Mouse (Mus musculus) spleen, postnatal 4 days (tissue): ENCODE data around the gene Tex33.
"Not testable (repeated sequence)": the region's sequence is repeated elsewhere in the genome, so short reads cannot be mapped to it uniquely, and the experiment has no call there.

Source experiments
- DNase-seq, 2 experiments: peaks; one replicate each; pipeline ENCODE4 v3.0.0; 2022; ENCODE audit warnings: low spot score in 2 of 2

Tex33 gene

DNA sequence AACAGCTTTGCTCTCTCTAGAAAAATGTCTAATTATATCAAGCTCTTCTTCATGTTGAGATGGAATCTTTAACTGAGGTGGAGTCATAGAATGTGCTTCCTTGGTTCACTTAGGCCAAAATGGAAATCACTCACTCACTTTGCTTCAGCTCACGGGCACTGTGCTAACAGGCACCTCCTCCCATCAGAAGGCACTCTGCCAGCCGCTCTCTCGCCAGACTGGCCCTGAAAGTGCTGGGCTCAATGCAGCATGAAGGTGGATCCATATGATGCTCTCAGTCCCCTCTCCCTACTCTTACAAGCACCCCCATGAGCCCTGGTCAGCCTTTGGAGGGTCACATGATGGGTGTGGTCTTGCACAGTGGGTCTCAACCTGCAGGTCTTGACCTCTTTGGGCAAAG is 21.5 kb downstream of the Tex33 start:
- DNase-seq, result no peak

DNA sequence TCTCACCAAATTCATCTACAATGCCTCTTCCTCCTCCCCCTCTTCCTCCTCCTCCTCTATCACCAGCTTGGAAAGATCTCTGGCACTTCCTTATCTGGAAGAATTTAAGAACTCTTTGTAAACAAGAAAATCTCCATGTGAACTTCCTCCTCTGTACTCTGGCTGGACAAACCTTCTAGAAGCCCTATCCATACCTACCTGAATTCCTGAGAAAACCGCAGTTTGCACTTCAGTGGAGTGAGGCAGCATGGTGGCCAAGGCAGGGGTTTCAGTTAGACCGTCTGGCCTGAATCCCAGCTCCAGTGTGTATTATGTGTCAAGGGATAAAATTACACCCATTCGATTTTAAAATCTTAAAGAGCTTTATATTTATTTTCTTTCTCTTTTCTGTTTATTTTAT is 22.9 kb downstream of the Tex33 start:
- DNase-seq, result no peak

DNA sequence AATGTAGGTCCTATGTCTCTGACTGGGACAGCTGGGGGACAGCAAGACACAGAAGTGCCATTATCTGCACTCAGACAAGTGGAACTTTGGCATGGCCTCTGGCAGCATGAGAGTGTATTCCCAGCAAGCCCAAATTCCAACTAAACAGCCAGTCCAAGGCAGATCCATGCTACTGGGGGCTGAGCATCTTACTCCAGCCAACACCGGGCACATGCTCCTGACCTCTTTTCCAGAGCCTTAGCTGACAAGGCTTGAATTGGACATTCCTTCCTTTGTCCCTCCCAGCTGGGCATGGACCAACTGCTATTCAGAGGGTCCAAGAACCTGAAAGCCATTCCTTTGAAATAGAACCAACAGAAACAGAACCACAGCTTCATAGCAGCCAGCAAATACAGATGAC is 26.1 kb downstream of the Tex33 start:
- DNase-seq, result no peak

DNA sequence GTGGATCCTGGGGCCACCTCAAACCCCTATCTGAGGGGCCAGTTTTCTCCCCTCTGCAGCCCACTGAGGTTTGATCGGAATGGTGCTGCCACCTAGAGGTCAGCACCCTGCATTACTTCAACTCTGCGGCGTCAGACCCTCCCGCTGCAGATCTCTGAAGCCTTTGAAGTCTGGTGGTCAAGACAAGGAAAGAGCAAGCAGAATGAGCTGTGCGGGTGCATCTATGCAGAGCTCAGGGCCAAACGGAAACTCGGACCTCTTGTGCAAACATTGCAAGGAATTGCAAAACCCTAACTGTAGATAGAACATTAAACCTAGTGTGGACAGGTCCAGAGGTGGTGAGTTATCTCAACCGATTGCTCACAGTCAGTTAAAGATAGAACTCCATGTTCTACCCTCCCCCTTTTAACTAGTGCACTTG is 26.8 kb downstream of the Tex33 start:
- DNase-seq, result peak; percentile 39 to 81

DNA sequence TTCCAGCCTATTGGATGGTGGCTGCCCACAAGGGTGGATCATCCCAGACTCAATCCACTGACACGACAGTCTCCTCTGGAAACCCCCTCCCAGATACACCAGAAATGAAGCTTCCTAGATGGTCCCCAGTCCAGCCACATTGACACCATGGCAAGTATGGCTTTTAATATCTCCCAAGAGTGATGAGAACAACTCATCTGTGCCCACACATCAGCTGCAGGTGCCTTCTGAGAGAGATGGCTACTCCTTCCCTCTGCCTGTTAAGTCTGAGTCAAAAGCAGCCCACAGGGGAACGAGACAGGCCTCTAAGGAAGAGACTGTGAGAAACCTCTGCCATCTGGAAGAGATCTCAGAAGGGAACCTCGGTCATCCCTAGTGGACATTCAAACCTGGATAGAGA is 27.9 kb downstream of the Tex33 start:
- DNase-seq, result no peak

DNA sequence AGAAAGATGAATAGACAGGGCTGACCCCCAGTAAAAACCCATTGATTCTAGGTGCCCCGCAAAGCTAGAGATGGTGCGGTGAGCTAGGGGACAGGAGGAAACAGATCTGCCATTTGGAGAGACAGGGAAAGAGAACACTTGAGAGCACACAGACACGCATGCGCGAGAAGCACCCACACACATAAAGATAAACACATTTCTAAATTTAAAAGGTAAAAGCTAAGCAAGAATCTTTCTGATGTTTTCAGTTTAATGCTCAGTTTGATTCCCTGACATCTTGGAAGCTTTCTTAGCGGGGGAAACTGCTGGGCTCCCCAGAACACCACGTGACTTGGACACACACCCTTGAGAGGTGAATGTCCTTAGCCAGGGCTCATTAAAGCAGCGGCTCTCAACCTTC is 28.8 kb downstream of the Tex33 start:
- no peak for DNase-seq

DNA sequence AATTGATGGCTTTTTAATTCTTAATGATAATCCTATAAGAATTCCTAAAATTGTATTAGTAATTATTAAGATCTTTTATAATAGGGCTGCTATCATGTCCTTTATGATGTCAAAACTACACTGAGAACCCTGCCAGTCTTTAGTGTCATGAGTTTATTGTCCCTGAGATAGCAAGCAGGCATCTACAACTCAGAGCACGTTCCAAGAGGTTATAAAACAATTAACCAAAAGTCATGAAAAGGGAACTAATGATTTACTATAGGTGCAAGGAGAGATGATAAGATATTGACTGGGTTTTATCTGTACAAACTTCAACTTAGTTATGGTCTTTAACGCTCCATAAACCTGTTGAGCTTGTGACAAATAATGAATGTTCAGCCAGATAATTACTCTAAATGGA is 29.8 kb downstream of the Tex33 start:
- no peak for DNase-seq

DNA sequence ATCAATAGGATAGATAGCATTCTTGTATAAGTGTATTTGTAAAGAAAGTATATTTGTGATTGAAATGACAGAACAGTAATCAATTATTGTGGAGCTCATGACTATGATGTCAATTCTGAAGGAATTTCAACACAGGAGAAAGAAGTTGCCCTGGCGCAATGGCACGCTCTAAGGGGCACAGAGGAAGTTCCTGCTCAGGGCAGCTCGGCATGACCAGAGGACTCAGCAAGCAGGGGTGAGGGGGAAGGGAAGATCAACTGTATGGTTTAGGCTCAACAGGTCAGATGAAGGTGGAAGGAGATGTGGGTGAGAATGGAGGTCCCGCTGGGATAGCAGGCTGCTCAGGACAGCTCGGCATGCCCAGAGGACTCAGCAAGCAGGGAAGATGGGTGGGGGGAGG is 40.2 kb downstream of the Tex33 start:
- DNase-seq, result no peak

DNA sequence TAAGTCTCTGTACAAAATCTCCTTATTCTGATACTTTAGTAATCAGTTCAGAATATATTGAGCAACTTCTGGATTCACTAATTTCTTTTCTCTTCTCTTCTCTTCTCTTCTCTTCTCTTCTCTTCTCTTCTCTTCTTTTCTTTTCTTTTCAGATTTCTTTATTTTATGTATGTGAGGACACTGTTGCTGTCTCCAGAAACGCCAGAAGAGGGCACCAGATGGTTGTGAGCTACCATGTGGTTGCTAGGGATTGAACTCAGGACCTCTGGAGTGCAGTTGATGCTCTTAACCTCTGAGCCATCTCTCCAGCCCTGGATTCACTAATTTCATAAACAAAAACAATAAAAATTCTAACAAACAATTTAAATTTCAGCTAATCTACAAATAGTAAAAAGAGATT is 40.8 kb downstream of the Tex33 start:
- peak in 1 of 2 experiments; percentile 42 for DNase-seq

DNA sequence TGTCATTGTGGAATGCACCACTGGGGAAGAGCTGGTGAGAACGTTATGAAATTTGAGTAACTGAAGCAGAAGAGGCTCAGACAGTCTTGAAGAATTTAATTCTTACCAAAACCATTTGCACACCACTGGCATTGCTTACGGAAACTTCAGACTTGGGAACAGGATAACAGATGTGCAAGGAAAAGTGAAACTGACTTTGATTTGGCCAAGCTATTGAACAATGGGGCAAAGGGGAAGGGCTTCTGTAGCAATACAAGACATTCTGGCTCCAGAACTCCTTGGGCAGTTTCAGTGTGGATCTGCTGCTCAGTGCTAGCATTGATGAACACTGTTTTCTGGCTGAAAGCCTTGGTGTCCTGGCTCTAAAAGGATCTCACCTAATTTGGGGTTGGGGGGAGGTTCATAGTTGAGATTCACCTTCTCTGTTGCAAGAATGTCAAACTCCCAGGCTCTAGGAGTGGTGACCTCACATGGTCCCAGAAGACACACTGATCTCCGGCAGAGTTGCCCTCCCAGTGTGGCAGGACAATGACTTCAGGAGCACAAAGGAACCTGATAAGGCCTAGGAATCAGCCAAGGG is 44.0 kb downstream of the Tex33 start:
- no peak for DNase-seq

DNA sequence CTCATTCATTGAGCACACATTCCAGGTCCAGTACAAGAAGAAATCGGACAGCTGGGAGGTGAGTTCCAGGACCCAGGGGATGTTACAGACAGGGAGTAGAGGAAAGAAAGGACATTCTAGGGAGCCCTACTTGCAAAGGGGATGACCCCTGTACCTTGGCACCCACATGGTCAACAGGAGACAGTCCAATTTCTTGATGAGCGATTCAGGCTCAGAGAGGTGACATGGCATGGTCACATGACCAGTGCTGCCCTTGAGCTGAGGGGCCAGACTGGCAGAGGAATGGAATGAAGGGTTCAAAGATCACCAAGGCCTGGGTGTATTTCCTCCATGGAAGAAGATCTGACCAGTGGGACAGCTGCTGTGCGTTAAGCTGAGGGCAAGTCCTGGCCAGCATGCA is 51.1 kb downstream of the Tex33 start:
- DNase-seq, result no peak

DNA sequence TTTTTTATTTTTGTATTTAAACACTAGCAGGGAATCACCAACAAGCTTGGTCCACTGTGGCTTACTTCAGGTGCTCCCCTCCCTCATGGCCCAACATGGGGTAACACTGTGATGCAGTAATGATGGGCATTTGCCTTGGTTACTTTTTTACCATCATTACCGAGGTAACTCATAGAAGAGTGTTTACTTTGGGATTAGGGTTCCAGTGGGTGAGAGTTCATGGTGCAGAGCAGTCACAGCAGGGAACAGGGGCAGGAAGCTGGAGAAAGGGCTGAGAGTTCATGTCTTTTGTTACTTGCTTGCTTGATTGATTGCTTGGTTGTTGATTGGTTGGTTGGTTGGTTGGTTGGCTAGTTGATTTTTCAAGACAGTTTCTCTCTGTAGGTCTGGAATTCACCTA is 52.0 kb downstream of the Tex33 start:
- DNase-seq, result no peak

DNA sequence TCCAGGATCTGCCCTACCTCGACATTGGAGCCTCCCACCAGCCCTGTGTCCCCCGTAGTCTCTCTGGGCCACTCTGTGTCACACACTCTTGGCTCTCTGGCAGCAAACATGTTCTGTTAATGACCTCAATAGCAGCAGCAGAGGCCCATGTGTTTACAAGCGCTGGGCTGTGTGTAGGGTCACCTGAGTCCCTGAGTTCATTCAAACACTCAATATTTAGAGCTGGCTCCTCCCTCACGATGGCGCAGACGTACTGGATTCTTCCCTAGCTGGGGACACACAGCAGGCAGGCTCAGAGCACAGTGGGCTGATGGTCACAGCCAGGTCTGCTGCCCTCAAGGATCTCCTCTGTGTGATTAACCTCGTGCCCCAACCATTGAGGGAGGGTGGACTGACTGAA is 54.8 kb downstream of the Tex33 start:
- not testable (repeated sequence) for DNase-seq

DNA sequence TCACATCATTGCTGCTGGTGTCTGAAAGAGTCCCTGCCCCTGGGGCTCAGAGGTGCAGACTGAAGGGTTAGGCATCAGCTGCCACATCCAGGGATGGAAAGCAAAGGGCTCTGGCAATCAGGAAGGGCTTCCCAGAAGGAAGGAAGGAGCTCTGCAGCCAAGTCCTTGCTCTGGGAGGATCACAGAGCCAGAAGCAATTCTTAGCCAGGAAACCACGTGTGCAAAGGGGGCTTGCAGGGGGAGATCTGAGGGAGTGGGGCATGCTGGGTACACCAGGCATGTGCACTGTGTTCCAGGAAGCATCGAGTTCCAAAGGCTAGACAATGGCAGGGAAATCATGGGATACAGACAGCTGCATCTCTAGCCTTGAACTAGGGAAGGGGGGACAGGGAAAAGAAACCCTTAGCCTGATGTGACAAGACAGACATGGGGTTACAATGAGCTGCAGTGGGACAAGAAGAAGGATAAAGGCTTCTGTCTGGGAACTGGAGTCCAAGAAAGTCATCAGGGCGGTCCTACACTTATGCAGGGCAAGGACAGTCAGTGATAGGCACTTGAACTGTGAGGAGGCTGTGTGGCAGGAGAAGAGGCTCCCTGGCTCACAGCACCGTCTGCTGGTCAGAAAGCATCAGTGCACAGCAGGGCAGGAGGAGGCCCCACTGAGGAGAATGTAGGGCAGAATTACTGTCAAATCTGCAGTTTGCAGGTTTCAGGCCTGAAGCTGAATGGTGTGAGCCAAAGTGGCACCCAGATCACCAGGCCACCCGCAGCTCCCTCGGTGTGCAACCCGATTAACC is 55.9 kb downstream of the Tex33 start:
- peak; percentile 54 to 72 for DNase-seq

DNA sequence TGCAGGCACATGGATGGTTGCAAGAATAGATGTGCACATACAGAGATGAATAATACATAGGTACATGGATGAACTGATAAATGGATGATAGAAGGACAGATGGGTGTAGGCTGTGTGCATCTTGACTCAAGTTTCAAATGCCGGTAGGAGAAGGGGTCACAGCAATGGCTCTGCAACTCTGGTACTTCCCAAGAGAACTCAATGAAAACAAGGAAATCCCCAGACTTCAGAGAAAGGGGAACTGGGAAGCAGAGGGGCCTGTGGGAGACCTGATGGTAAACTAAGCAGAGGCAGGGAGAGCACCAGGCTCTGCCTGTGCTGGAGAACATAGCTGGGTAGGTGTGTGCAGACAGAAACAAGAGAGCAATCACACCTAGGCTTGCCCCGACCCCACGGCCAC is 61.3 kb downstream of the Tex33 start:
- DNase-seq, result no peak

DNA sequence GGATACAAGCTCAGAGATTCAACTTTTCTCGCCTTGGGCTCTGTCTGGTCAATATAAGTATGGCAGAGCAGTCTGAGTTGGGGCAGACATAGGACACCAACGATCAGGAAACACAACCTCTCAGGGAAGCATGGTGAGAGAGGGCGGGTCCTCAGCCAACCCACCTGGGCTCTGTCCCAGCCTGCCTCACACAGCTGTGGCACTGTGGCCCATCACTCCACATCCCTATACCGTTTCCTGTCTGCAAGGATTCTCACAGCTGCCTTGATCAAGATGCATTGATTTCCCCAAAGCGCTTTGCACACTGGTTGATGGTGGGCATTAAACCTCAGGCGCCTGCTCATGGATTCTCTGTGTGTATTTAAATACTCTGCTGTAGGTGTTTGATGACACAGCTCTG is 62.7 kb downstream of the Tex33 start:
- DNase-seq, result no peak

DNA sequence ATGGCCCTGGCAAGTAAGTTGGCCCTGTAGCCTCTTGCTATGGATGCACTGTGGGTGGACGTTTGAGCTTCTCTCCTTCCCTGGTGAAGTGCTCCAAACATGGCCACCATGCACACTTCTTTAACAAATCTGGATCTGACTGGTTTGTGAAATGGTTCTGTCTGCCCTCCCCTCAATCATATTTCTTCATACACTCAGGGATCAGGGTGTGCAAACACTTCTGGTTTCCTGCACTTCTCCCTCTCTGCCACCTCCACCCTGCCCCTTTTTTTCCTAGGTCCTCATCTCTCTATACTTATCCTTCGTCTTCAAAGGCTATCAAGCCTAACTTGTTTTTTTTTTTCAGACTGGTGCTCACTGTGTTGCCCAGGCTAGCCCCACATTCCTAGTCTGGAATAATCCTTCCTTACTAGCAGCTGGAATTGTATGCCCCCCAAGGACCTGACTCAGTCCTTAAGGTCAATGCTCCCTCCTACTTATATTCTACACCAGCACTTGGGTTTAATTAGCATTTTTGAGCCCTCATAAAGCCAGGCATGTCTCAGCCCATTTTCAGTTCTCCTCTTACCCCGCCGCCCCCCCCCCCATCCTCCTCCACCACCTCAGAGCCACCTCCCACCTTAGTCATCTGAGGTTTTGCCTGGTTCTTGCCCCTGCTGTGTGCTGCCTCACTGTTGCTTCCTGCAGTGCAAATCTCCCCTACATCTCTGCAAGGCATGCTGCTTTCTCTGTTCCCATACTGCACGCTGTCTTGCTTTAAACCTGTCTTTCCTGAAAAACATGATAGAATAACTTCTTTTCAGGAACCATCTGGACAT is 64.0 kb downstream of the Tex33 start:
- DNase-seq, result no peak

DNA sequence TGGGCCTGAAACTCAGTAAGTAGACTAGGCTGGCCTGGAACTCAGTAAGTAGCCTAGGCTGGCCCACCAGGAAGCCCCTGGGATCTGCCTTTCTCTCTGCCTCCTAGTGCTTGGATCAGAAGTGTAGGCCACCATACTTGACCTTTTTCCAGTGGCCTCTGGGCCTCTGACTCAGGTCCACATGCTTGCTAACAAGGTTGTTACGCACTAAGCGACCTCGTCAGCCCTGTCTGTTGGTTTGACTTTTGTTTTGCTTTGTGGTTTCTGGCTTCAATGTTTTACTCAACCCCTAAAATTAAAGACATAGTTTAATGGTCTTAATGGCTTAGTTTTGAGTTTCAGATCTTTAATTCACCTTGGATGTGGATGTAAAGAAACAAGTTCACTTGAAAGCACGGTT is 65.0 kb downstream of the Tex33 start:
- no peak for DNase-seq

DNA sequence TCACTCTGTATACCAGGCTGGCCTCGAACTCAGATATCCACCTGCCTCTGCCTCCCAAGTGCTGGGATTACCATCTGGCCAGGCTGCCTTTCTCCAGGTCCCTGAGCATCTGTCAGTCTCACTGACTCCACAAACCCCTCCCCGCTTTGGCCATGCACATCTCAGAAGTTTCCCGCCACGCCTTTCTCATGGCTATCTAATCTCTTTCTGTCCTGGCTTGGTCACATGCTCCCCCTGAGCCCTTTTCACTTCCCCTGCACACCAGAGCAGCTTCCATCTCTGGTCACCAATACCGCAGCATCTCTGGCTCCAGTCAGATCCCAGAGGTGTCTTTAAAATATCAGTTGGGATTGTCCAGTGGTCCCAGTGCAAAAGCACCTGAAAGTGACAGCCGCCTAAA is 65.7 kb downstream of the Tex33 start:
- DNase-seq, result not testable (repeated sequence)

DNA sequence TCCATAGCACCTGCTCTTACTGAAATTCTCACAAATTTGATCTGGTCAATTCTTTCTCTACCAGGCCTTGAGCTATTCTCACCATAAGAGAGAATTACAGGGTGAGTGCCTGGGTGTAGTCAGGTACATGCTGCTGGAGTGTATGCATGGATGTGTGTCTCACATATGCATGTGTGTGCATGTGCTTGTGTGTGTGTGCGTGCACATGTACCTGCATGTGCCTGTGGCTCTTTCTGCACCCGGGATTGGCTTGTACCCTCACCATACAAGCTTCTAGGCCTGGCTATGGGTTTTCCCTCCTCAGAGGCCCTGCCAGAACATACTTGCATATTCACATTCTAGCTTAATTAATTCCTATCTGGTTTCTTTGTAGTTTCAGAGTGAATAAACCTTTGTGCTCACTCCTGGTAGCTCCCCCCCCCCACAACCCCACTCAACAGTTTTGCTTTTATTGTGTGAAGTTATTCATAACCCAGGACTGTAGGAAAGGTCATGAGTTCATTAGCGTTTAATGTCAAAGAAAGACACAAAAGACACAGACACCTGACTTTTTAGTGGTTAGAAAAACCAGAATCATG is 67.1 kb downstream of the Tex33 start:
- DNase-seq, result no peak
